Mouse (Mus musculus): ENCODE measurements at regions not wholly inside any gene's neighbourhood (a gene's known extent, or its start where the extent isn't known, plus 50 kb on each side); places are given as distances from the start of the nearest gene placed in this dataset.

GRCm38 (mm10) chr10:57434990-57435389 lies 51.2 kb upstream of the Hsf2 start:
- no peaks in the 10 kb centered on the region for H3K27me3 ChIP-seq (replicated peaks; ENCODE audit: control insufficient read depth, insufficient read depth, low read length)
- no peak for TF ChIP-seq CTCF (IDR thresholded peaks at IDR 0.05; ENCODE audit: low read depth)
- ATAC-seq = 0 out of 2 replicates have a peak, but pooled peaks have one; percentile 19
- no peak overlapping the region for H3K27ac ChIP-seq (ENCODE audit: low read depth, low read length)
- 68% methylated on average over 1 of the region's 1 CpGs for WGBS
- H3K4me3 ChIP-seq (ENCODE audit: low read depth, low read length) = no peak overlapping the region
- no peaks in the 10 kb centered on the region for H3K36me3 ChIP-seq (ENCODE audit: control insufficient read depth, insufficient read depth)
- no peak overlapping the region for H3K4me2 ChIP-seq (replicated peaks; ENCODE audit: low read depth)
- no peaks in the 10 kb centered on the region for H3K4me1 ChIP-seq (replicated peaks; ENCODE audit: control insufficient read depth, insufficient read depth, low read length)
- H3K9me3 ChIP-seq (ENCODE audit: control insufficient read depth) = no peaks in the 10 kb centered on the region
- no peak overlapping the region for H3K9ac ChIP-seq (ENCODE audit: low read depth, low read length)

All from intestine, postnatal 0 days (tissue).